In the genomic region with DNA sequence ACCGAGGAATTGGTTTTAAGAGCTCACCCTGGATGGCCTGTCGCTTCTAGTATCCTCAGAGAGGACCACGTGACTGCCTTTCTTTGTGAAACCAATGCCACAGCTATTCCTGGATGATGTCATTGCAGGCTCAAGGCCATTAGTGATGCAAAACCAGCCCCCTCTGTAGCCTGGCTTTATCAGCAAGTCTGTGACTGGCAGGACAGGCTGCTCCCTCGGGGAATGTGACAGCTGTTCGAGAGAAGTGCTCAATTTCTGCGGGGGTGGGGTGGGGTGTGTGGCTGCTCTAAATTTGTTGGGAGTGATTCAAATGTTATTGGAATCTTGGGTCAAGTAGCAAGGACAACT, we compare ENCODE assay signal across 8 mouse cellular contexts. TPM values are rescaled to one million over a fixed set of nuclear protein-coding genes. Genes with fewer than 3 reads are reported as not detected.
A peak's percentile ranks its signal among the peaks of the same experiment; 100 is the strongest.
DNase-seq lines count a peak whose midpoint lies in the region; ATAC-seq and TF ChIP-seq lines count a peak whose summit lies in the region.

No protein-coding gene starts in this region.

- DNase-seq in lung, embryonic 14.5 days = peak; percentile 64
- no peak for DNase-seq in lung, postnatal 25 days (ENCODE audit: low spot score)
- DNase-seq in embryo, embryonic 11.5 days (ENCODE audit: low read depth, low spot score) = peak; percentile 46
- DNase-seq in layer of hippocampus, postnatal 10 days (ENCODE audit: low spot score in 2 of 2) = peak; percentile 68 to 69
- DNase-seq in thymus, postnatal 0 days (ENCODE audit: low spot score) = no peak

- no peak overlapping the region for H3K27ac ChIP-seq in lung, embryonic 14.5 days (ENCODE audit: low read depth)
- peak overlapping the region; percentile 50 for H3K27ac ChIP-seq in heart, embryonic 11.5 days (ENCODE audit: low read depth, low read length)
- peak overlapping the region; percentile 60; the same call in 1 of the 2 replicates for H3K27ac ChIP-seq in neural tube, embryonic 12.5 days

- no peaks in the 10 kb centered on the region for H3K4me1 ChIP-seq in lung, embryonic 14.5 days (ENCODE audit: insufficient read depth)
- peaks cover 17% of the 10 kb centered on the region; the same call in 1 of the 2 replicates for H3K4me1 ChIP-seq in heart, embryonic 11.5 days (ENCODE audit: control insufficient read depth, insufficient read depth, low read length)
- H3K4me1 ChIP-seq in neural tube, embryonic 12.5 days = peaks cover 8% of the 10 kb centered on the region

- TF ChIP-seq CTCF in lung, embryonic 14.5 days (IDR thresholded peaks at IDR 0.05; ENCODE audit: low read depth) = no peak

- H3K27me3 ChIP-seq in lung, embryonic 14.5 days (ENCODE audit: insufficient read depth, low read length) = no peaks in the 10 kb centered on the region
- H3K27me3 ChIP-seq in heart, embryonic 11.5 days (ENCODE audit: control insufficient read depth, insufficient read depth, low read length) = no peaks in the 10 kb centered on the region
- no peaks in the 10 kb centered on the region for H3K27me3 ChIP-seq in neural tube, embryonic 12.5 days (replicated peaks)

- H3K9me3 ChIP-seq in lung, embryonic 14.5 days (ENCODE audit: low read depth, low read length) = no peaks in the 10 kb centered on the region
- no peaks in the 10 kb centered on the region for H3K9me3 ChIP-seq in heart, embryonic 11.5 days (replicated peaks; ENCODE audit: control insufficient read depth, low read length)
- H3K9me3 ChIP-seq in neural tube, embryonic 12.5 days = no peaks in the 10 kb centered on the region

- no peaks in the 10 kb centered on the region for H3K36me3 ChIP-seq in lung, embryonic 14.5 days (ENCODE audit: insufficient read depth)
- H3K36me3 ChIP-seq in heart, embryonic 11.5 days (ENCODE audit: control insufficient read depth, insufficient read depth, low read length) = no peaks in the 10 kb centered on the region
- H3K36me3 ChIP-seq in neural tube, embryonic 12.5 days = no peaks in the 10 kb centered on the region

- WGBS in lung, embryonic 14.5 days = 7% methylated on average over 6 of the region's 6 CpGs
- 2% methylated on average over 6 of the region's 6 CpGs for WGBS in heart, embryonic 11.5 days (ENCODE audit: insufficient replicate concordance)
- WGBS in neural tube, embryonic 12.5 days = 5% methylated on average over 6 of the region's 6 CpGs

- no peak overlapping the region for H3K4me3 ChIP-seq in lung, embryonic 14.5 days (ENCODE audit: low read depth, low read length)
- no peak overlapping the region; the same call in 1 of the 2 replicates for H3K4me3 ChIP-seq in heart, embryonic 11.5 days (ENCODE audit: low read depth, low read length)
- H3K4me3 ChIP-seq in neural tube, embryonic 12.5 days = no peak overlapping the region

- peak; percentile 68; the same call in 1 of the 2 replicates for ATAC-seq in lung, embryonic 14.5 days (ENCODE audit: insufficient read depth)
- ATAC-seq in heart, embryonic 11.5 days (replicated peaks; ENCODE audit: insufficient number of reproducible peaks, low FRiP score, low TSS enrichment) = peak; percentile 69
- peak; percentile 94 for ATAC-seq in neural tube, embryonic 12.5 days (ENCODE audit: low FRiP score, low read depth)
- ATAC-seq in erythroid progenitor cell, adult 5-6 weeks (replicated peaks; ENCODE audit: low FRiP score, poor library complexity, severe bottlenecking) = no peak

- no peak overlapping the region for H3K9ac ChIP-seq in lung, embryonic 14.5 days
- H3K9ac ChIP-seq in heart, embryonic 11.5 days (ENCODE audit: low read depth, low read length) = peak overlapping the region; percentile 56; the same call in 1 of the 2 replicates
- peak overlapping the region; percentile 36; the same call in 1 of the 2 replicates for H3K9ac ChIP-seq in neural tube, embryonic 12.5 days

- H3K4me2 ChIP-seq in lung, embryonic 14.5 days = peak overlapping the region; percentile 13; the same call in 1 of the 2 replicates
- peak overlapping the region; percentile 50 for H3K4me2 ChIP-seq in heart, embryonic 11.5 days
- peak overlapping the region; percentile 50 for H3K4me2 ChIP-seq in neural tube, embryonic 12.5 days (replicated peaks)

RNA-seq across cellular contexts. Expression of a gene that starts 2.8 kb away (rescaled TPM):
- 0.13 and 0.69 TPM in 2 replicates for polyA plus RNA-seq in lung, embryonic 14.5 days (2014; fragmentation: Nextera tagmentation; extraction: Ambion mirVana)
- polyA plus RNA-seq in heart, embryonic 11.5 days (2014; fragmentation: Nextera tagmentation; extraction: Ambion mirVana) = not detected in 2 replicates
- 1 to 10 TPM; 1.2 to 1.9 TPM for total RNA-seq in layer of hippocampus, postnatal 10 days (2021)
- polyA plus RNA-seq in neural tube, embryonic 12.5 days (2016; fragmentation: Nextera tagmentation; extraction: Ambion mirVana) = 0.17 TPM in 1 of 2 replicates, not detected in the other
- 5.0 TPM in 1 of 2 replicates, not detected in the other for total RNA-seq in erythroid progenitor cell, adult 5-6 weeks (2015; ENCODE audit: low replicate concordance)
- total RNA-seq in erythroid progenitor cell, adult 5-6 weeks (2017; ENCODE audit: low replicate concordance) = 1.3 TPM in 1 of 2 replicates, not detected in the other
- polyA plus RNA-seq in thymus, postnatal 0 days (2015; fragmentation: Nextera tagmentation; extraction: Ambion mirVana) = 2.2 and 2.7 TPM in 2 replicates

RNA-seq across cellular contexts. Expression of a gene that starts 54.6 kb away (rescaled TPM):
- polyA plus RNA-seq in lung, embryonic 14.5 days (2014; fragmentation: Nextera tagmentation; extraction: Ambion mirVana) = 3.4 and 4.0 TPM in 2 replicates
- 3.4 and 4.0 TPM in 2 replicates for polyA plus RNA-seq in heart, embryonic 11.5 days (2014; fragmentation: Nextera tagmentation; extraction: Ambion mirVana)
- 1 to 10 TPM; 9.0 TPM for total RNA-seq in layer of hippocampus, postnatal 10 days (2021)
- 40.5 and 46.6 TPM in 2 replicates for polyA plus RNA-seq in neural tube, embryonic 12.5 days (2016; fragmentation: Nextera tagmentation; extraction: Ambion mirVana)
- total RNA-seq in erythroid progenitor cell, adult 5-6 weeks (2015; ENCODE audit: low replicate concordance) = not detected in 2 replicates
- total RNA-seq in erythroid progenitor cell, adult 5-6 weeks (2017; ENCODE audit: low replicate concordance) = not detected in 2 replicates
- polyA plus RNA-seq in thymus, postnatal 0 days (2015; fragmentation: Nextera tagmentation; extraction: Ambion mirVana) = 0.94 and 1.1 TPM in 2 replicates

Comparison
In these comparisons a context has a peak if more than half of its experiments do, and no peak if none do; other contexts are left out.
1. DNase-seq: peak in lung, embryonic 14.5 days (single experiment), embryo, embryonic 11.5 days (single experiment) and layer of hippocampus, postnatal 10 days (2 of 2); none in lung, postnatal 25 days (single experiment) and thymus, postnatal 0 days (single experiment).
2. Peak in every context shown above with its lines, with median percentiles within 50 percentile points of each other: H3K4me2 ChIP-seq.